Mouse (Mus musculus) hindbrain, embryonic 16.5 days (tissue): ENCODE results near the gene Syce3. TPM values are rescaled to one million over a fixed set of nuclear protein-coding genes. Genes with fewer than 3 reads are reported as not detected.

ENCODE experiments used
- ATAC-seq: fragments of 200-750 bp; cut with Nextera tagmentation; 2 replicates; pipeline ENCODE4 v1.8.0; 2017; ENCODE audit warnings: moderate TSS enrichment, moderate library complexity
- H3K27ac ChIP-seq: fragments of 300-500 bp; sonication (generic); 2 replicates; pipeline ENCODE4 v1.5.1; 2014; ENCODE audit warnings: low read depth, mild to moderate bottlenecking, control low read depth, low read length, moderate library complexity
- H3K27me3 ChIP-seq: fragments of 300-500 bp; sonication (generic); replicated peaks from 2 replicates; pipeline ENCODE4 v1.6.1; 2014; ENCODE audit warnings: low read length; ENCODE audit not compliant: control insufficient read depth, insufficient read depth
- H3K36me3 ChIP-seq: fragments of 300-500 bp; sonication (generic); 2 replicates; pipeline ENCODE4 v1.6.1; 2014; ENCODE audit warnings: mild to moderate bottlenecking, low read length, moderate library complexity, mixed read lengths; ENCODE audit not compliant: control insufficient read depth, insufficient read depth
- H3K4me1 ChIP-seq: fragments of 300-500 bp; sonication (generic); 2 replicates; pipeline ENCODE4 v1.6.1; 2014; ENCODE audit warnings: low read depth, low read length; ENCODE audit not compliant: control insufficient read depth, insufficient read depth
- H3K4me2 ChIP-seq: fragments of 300-500 bp; sonication (generic); 2 replicates; pipeline ENCODE4 v1.6.1; 2014; ENCODE audit warnings: mild to moderate bottlenecking, low read length, control low read depth, moderate library complexity
- H3K4me3 ChIP-seq: fragments of 300-500 bp; sonication (generic); 2 replicates; pipeline ENCODE4 v1.5.1; 2014; ENCODE audit warnings: mild to moderate bottlenecking, low read length, control low read depth, moderate library complexity
- H3K9ac ChIP-seq: fragments of 300-500 bp; sonication (generic); 2 replicates; pipeline ENCODE4 v1.6.1; 2014; ENCODE audit warnings: low read depth, mild to moderate bottlenecking, control low read depth, low read length, moderate library complexity
- H3K9me3 ChIP-seq: fragments of 300-500 bp; sonication (generic); 2 replicates; pipeline ENCODE4 v1.6.1; 2014; ENCODE audit warnings: mild to moderate bottlenecking, low read length, moderate library complexity; ENCODE audit not compliant: control insufficient read depth
- WGBS: fragments of 180-500 bp; shearing (Covaris S2); extraction: QIAGEN DNeasy Blood & Tissue Kit; methylation state at CpG from one replicate; pipeline ENCODE4 v1.1.7; 2014; 5-methylcytosine and 5-hydroxymethylcytosine counted together
- polyA plus RNA-seq: library from polyadenylated mRNA; unstranded; fragments of >200 nt; fragmentation: Nextera tagmentation; extraction: Ambion mirVana; gene quantifications from 2 replicates; pipeline ENCODE4 v1.2.1, GENCODE M21; 2015

The Syce3 gene
- polyA plus RNA-seq = not detected in 2 replicates

DNA sequence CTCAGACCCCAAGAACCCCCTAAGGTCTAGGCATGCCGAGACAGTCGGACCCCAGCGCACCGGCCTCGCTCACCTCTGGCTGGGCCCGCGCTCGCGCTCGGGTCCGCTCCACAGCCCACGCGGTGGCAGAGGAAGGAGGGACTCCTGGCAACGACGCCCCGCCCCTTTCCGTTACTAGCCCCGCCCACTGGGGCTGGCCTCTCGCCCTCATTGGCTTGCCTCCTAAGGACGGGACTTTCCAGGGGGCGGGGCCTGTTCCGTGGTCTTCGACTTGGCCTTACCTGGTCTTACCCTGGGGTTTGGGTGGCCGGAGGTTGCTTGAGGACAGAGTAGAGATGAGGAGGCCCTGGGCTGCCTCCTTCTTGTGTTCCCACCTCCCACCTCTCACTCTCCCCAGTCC is at the start of gene Syce3:
TSS of gene Syce3 (minus strand) at position 386 of the 400 bp plus-strand sequence.
- WGBS = 85% methylated on average over 12 of the region's 24 CpGs

DNA sequence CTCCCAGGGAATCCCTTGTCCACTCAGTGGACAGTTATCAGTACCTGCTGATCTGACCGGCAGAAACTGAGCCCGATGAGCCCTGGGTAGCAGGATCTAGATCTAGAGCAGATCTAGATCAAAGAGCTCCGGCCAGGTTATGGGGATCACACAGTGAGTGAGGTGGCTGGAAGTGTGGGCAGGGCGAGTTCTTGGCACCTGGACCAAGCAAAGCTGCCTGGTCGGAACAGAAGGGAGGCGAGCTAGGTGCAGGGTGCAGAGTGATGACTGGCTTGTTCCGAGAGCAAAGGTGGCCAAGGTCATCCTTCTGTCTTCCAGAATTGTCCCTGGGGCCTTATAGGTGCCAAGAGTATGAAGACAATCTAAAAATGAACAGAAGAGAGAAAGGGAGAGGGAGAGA is 49.5 kb upstream of the Syce3 start:
- Histone ChIP-seq H3K27me3 (no peaks in the 10 kb centered on the region), H3K4me2 (no peak overlapping the region), H3K9me3 (no peaks in the 10 kb centered on the region), H3K4me1 (peaks cover 13% of the 10 kb centered on the region), H3K36me3 (peaks cover 52% of the 10 kb centered on the region), H3K27ac (no peak overlapping the region), H3K9ac (no peak overlapping the region), H3K4me3 (no peak overlapping the region)
- 91% methylated on average over 7 of the region's 7 CpGs for WGBS
- no peak for ATAC-seq

More for the DNA sequence above, at the start of gene Syce3:
- H3K27me3 ChIP-seq = no peaks in the 10 kb centered on the region
- H3K36me3 ChIP-seq = no peaks in the 10 kb centered on the region
- peaks cover 8% of the 10 kb centered on the region for H3K9me3 ChIP-seq
- H3K4me3 ChIP-seq = no peak within 1 kb of the TSS
- no peak within 1 kb of the TSS for H3K9ac ChIP-seq
- no peak for ATAC-seq
- no peak within 1 kb of the TSS for H3K27ac ChIP-seq
- H3K4me2 ChIP-seq = no peak within 1 kb of the TSS
- H3K4me1 ChIP-seq = no peaks in the 10 kb centered on the region

DNA sequence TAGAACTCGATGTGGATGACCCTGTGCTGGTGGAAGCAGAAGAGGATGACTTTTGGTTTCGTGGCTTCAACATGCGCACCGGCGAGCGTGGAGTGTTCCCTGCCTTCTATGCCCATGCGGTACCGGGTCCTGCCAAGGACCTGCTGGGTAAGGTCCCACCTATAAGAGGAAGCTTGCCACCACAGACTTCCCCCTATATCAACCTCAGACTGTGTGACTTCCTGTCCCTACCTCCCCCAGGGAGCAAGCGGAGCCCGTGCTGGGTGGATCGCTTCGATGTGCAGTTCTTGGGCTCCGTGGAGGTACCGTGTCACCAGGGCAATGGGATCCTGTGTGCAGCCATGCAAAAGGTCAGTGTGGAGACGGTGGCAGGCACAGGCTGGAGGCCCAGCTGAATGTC is 48.6 kb upstream of the Syce3 start:
- Histone ChIP-seq H3K36me3 (peaks cover 52% of the 10 kb centered on the region), H3K27ac (no peak overlapping the region), H3K9me3 (no peaks in the 10 kb centered on the region), H3K4me3 (no peak overlapping the region), H3K9ac (no peak overlapping the region), H3K4me2 (no peak overlapping the region), H3K27me3 (no peaks in the 10 kb centered on the region), H3K4me1 (peaks cover 15% of the 10 kb centered on the region)
- ATAC-seq = no peak
- WGBS = 92% methylated on average over 15 of the region's 15 CpGs

DNA sequence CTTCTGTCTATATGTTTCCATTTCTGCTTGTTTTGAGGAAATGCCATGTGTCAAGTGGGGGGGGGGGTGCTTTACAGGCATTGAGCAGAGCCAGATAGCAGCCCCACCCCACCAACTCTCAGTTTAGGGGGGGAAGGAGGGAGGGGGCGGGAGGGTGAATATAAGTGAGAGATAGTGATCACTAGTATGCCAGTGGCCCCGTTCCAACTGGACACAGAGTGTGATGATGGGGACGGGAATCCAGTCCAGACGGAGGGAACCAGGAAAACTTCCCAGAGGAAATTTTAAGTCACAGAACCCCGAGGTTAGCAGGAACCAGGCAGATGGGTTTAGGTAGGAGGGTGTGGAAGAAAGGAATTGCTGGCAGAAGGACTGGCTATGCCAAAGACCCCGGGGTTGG is 45.3 kb upstream of the Syce3 start:
- Histone ChIP-seq H3K4me1 (peaks cover 21% of the 10 kb centered on the region), H3K4me2 (peak overlapping the region; percentile 79), H3K4me3 (peak overlapping the region; percentile 48), H3K27ac (no peak overlapping the region), H3K9ac (peak overlapping the region; percentile 65; the same call in 1 of the 2 replicates), H3K27me3 (no peaks in the 10 kb centered on the region), H3K36me3 (peaks cover 37% of the 10 kb centered on the region), H3K9me3 (no peaks in the 10 kb centered on the region)
- 73% methylated on average over 6 of the region's 6 CpGs for WGBS
- ATAC-seq = no peak

DNA sequence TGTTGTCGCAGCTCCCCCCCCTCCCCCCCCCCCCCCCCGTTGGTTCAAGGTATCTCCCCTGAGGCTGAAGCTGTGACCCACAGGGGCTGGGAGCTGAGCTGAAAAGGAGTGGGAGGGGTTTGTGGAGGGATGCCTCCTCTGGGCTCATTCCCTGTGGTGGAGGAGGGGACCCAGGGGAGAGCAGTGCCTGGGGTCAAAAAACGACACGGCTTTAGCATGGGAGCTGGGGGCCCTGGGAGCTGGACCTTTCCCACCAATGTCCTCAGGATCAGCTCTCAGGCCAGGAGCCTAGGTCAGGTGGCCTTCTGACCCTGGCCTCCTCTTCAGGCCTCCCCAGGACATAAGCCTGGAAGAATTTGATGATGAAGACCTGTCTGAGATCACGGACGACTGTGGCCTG is 44.6 kb upstream of the Syce3 start:
- Histone ChIP-seq H3K36me3 (peaks cover 34% of the 10 kb centered on the region), H3K27ac (peak overlapping the region; percentile 68; the same call in 1 of the 2 replicates)
- ATAC-seq = peak; percentile 34; the same call in 1 of the 2 replicates

DNA sequence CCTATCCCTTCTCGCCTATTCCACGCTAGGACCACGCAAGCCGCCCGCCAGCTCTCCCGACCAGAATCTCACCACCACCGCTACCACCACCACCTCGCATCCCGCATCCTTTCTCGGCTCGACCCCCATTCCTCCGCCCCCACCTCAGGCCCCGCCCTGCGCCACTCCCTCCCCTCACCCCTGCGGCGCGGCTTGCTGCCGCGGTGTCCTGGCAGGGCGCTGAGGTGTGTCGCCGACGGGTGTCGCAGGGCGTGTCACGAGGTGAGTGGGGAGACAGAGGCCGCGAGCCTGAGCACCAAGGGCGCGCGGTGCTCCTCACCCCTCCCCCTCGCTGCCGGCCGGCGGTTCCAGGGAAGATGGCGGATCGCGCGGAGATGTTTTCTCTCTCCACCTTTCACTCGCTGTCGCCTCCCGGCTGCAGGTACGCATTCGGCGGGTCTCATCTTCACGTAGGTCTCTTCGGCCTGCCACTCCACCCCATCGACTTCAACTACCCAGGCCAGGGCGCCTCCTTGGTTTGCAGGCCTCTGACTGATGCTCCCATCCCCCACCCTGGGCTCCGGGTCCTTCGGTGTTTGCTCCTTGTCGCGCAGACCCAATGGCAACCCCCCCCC is 43.7 kb upstream of the Syce3 start, which contains the start of gene Mapk8ip2:
TSS of gene Mapk8ip2 (plus strand) at position 49 of the 614 bp plus-strand sequence.
- Histone ChIP-seq H3K27ac (peak within 1 kb of the TSS; percentile 68), H3K27me3 (no peaks in the 10 kb centered on the region), H3K9me3 (no peaks in the 10 kb centered on the region), H3K4me1 (peaks cover 21% of the 10 kb centered on the region), H3K4me2 (peak within 1 kb of the TSS; percentile 79), H3K36me3 (peaks cover 27% of the 10 kb centered on the region), H3K4me3 (peak within 1 kb of the TSS; percentile 48), H3K9ac (peak within 1 kb of the TSS; percentile 65)
- ATAC-seq = peak; percentile 79
- WGBS = 0% methylated on average over 48 of the region's 53 CpGs

More for the DNA sequence above, 44.6 kb upstream of the Syce3 start:
- H3K4me1 ChIP-seq = peaks cover 21% of the 10 kb centered on the region
- peak overlapping the region; percentile 65 for H3K9ac ChIP-seq
- no peaks in the 10 kb centered on the region for H3K27me3 ChIP-seq
- H3K9me3 ChIP-seq = no peaks in the 10 kb centered on the region
- H3K4me3 ChIP-seq = peak overlapping the region; percentile 48
- peak overlapping the region; percentile 79 for H3K4me2 ChIP-seq
- 9% methylated on average over 5 of the region's 6 CpGs for WGBS

DNA sequence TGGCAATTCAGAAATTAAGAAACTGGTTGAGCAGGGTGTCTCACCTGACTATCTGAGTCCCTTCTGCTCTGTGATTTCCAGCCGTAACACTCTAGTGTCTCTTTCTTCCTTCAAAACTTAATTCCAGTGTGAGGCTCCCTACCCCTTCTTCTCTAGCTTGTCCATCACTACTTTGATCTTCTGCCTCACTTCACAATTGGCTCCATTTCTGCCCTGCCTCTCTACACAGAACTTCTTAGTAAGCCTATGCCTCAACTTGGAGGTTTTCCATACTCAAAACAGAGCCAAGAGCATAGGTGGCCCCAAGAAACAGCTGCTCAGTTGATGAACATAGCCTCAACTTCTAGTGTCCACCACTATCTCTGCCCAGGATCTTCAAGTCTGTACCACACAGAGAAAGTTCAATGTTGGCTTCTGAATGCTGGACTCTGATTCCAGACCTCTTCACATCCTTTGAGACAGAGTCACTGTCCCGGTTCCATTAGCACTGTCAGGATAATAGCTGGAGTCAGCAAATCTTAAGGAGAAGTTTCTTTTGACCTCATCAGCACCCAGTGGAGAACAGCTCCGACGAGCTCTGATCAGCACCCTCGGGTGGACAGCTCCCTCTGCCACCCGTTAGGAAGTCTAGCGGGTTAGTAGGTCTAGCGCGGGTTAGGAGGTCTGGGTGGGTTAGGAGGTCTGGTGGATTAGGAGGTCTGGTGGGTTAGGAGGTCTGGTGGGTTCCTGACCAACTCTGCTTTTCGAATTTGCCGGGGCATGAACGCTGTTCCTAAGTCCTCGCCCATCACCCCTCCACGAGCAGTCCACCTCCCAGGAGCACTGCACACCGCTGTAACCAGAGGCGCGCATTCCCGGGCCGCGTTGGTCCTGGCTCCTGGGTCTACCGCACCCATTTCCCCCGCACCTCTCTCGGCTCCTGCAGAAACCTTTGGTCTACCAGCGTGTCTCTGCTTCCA is 42.9 kb upstream of the Syce3 start:
- H3K4me2 ChIP-seq = peak overlapping the region; percentile 79
- WGBS = 4% methylated on average over 24 of the region's 24 CpGs
- H3K9ac ChIP-seq = peak overlapping the region; percentile 65

DNA sequence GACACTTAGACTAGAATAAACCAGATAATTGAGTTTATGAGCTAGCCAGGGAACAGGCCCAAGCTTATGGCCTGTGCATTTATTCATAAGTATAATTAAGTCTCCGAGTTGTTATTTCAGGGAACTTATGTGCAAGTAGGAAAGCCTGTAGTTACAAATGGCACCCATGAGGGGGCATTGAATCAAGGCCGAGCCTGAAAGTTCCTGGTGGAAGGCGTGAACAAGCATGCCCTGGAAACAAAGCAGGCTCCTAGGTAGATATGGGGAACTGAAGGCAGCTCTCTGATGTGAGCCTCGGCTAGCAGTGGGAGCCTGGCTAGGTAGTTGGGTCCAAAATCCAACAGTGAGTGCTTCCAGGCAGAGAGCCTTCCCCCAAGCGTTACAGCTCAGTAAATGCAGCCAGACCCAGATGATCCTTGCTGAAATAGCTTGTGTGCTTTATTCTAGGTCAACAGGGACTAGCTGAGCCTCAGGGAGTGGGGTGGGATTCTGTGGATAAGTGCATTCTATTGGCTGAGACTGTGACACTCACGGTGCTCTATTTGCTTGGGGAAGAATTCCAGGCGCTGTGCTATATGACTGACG is 32.3 kb upstream of the Syce3 start:
- WGBS = 37% methylated on average over 8 of the region's 8 CpGs

More for the DNA sequence above, 42.9 kb upstream of the Syce3 start:
- peak; percentile 80 for ATAC-seq
- peak overlapping the region; percentile 68 for H3K27ac ChIP-seq
- peak overlapping the region; percentile 48 for H3K4me3 ChIP-seq
- H3K36me3 ChIP-seq = peaks cover 19% of the 10 kb centered on the region
- peaks cover 21% of the 10 kb centered on the region for H3K4me1 ChIP-seq
- no peaks in the 10 kb centered on the region for H3K27me3 ChIP-seq
- no peaks in the 10 kb centered on the region for H3K9me3 ChIP-seq

More for the DNA sequence above, 32.3 kb upstream of the Syce3 start:
- H3K9ac ChIP-seq = no peak overlapping the region
- H3K4me3 ChIP-seq = no peak overlapping the region
- no peak; the same call in 1 of the 2 replicates for ATAC-seq
- H3K27ac ChIP-seq = no peak overlapping the region
- no peaks in the 10 kb centered on the region for H3K36me3 ChIP-seq
- no peak overlapping the region for H3K4me2 ChIP-seq
- H3K27me3 ChIP-seq = no peaks in the 10 kb centered on the region
- H3K4me1 ChIP-seq = no peaks in the 10 kb centered on the region
- H3K9me3 ChIP-seq = no peaks in the 10 kb centered on the region
